Mouse (Mus musculus) stomach, postnatal 0 days (tissue): ENCODE measurements at regions not wholly inside any gene's neighbourhood (a gene's known extent, or its start where the extent isn't known, plus 50 kb on each side); places are given as distances from the start of the nearest gene placed in this dataset.

ENCODE experiments used
- CTCF ChIP-seq: IDR thresholded peaks from 2 replicates; pipeline ENCODE4 v1.5.1; 2016; ENCODE audit warnings: antibody characterized with exemption, low read depth, mild to moderate bottlenecking, moderate library complexity
- EP300 ChIP-seq: optimal IDR thresholded peaks from 2 replicates; pipeline ENCODE3; 2016; ENCODE audit warnings: antibody characterized with exemption

DNA sequence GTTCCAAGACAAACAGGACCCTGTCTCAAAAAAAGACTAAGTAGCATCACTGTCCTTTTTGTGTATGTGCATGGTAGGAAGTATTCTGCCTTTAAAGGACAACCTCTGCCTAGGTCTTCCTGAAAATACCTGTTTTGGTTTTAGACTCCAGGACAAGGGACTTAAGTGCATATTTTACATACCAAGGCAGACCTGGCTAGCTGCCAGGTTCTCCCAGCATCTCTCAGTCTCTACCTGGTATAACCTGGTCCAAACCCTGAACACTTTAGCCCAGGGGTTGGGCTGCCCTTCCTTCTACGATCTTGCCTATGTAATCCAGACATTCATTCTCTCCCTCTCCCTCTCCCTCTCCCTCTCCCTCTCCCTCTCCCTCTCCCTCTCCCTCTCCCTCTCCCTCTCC is 348.9 kb downstream of the Pdzph1 start:
- no peak for TF ChIP-seq CTCF
- TF ChIP-seq EP300, result no peak
